Mouse (Mus musculus): ENCODE results near the gene Fndc8. TPM values are rescaled to one million over a fixed set of nuclear protein-coding genes. Genes with fewer than 3 reads are reported as not detected.

Gene Fndc8
- total RNA-seq, 1 experiment from 2014 or later, result 0.18 TPM

DNA sequence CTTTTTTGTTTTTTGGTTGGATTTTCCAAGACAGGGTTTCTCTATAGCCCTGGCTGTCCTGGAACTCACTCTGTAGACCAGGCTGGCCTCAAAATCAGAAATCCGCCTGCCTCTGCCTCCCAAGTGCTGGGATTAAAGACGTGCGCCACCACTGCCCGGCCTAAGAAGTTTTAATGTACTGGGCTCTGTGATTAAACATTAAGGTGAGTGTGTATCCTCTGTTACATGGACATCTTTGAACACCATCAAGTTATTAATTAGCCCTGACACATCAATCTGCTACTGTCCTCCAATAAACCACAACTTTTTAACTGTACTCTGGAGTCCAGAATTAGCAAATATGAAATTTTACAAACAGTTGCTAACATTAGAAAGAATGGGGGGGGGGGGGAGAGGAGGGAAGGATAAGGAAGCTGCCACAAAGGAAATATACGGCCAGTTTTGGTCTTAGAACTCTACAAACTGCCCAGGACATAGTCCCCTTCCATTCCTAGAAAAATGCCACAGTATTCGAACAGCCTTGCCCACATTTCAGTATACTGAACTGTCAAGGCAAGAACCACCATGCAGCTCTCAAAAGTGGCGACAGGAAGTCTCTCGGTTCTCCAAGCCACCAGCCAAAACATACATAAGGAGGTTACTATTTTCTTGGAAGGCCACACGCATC lies 22.3 kb upstream of the Fndc8 start:
- no peak for DNase-seq

DNA sequence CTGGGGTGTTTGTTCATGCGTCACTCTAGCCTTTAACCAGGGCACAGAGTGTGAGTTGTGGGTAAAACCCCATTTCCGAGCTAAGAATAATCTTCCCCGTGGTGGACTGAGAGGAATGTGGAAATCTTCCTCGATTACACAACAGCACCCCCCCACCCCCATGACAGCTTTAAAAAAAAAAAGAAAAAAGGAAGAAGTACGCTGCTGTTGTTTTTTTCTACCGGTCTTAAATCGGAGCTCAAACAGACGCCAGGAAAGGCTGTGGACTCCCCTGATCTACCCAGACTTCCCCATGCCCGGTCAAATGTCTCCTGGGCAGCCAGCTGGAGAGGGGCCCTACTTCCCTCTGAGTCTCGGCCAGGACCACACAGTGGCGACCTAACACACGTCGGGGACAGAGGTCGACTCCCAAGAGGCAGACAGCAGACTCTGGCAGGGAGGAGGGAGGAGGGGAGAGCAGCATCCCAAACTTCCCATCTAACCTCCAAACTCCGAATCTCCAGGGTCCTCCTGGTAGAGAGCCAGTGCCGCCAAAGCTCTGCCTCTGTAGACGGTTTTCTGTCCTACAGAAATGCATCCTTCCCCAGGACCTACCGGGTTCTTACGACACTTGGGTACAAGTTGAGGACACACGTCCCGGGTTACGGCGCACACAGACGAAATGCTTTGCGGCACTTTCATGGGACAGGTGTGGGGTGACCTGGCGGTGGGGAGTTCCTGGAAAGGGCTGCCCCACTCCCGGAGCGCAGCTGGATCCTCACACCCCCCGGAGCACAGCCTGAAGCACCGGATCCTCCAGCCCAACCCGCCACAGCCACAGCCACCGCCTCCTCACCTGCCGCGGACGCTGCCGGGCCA lies 21.5 kb upstream of the Fndc8 start:
- peak; percentile 25 for DNase-seq

- DNase-seq, result peak; percentile 98
These were observed 20.9 kb upstream of the Fndc8 start, which contains the start of gene Rffl for GRCm38 (mm10) chr11:82871031-82871446. Gene Rffl (minus strand): TSS chr11:82871210.

- DNase-seq, result no peak
These were observed 17.0 kb upstream of the Fndc8 start for GRCm38 (mm10) chr11:82874924-82875323.

DNA sequence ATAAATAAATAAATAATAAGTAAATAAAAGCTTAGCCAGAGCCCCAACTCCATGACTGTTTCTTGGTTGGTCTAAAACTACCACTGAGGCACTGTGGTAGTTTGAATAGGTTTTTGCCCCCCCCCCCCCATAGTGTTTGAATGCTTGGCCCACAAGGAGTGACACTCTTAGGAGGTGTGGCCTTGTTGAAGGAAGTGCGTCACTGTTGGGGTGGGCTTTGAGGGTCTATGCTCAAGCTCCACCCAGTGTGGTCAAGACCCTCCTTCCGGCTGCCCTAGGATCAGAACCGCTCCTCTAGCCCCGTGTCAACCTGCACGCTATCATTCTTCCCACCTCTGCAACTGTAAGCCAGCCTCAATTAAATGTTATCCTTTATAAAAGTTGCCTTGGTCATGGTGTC lies 16.3 kb upstream of the Fndc8 start:
- no peak for DNase-seq

DNA sequence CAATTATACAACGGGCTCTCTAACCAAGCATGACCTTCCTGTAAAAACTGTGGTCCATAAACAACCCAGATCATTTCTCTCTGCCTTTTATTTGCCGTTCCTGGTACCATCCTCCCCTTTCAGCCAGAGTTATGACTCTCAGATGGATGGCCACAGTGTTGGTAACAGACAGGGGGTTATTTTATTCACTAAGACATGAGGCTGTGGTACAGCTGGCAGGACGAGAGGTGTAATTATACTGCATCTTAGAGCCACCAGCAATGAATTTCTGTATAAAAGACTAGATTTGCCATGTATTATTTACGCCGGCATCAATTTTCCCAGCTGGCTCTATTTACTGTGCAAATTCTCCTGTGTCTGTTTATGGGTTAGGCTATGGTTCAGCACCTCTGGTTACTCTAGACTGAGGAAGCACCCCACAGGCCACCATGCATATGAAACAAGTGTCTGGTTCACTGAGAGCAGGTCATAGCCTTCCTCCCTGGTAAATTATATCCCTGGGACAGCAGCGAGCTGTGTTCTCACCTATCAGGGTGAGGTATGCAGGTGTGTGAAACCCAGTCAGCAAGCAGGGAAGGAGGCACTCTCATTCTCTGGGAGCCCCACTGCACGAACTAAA lies 14.1 kb upstream of the Fndc8 start:
- no peak for DNase-seq

DNA sequence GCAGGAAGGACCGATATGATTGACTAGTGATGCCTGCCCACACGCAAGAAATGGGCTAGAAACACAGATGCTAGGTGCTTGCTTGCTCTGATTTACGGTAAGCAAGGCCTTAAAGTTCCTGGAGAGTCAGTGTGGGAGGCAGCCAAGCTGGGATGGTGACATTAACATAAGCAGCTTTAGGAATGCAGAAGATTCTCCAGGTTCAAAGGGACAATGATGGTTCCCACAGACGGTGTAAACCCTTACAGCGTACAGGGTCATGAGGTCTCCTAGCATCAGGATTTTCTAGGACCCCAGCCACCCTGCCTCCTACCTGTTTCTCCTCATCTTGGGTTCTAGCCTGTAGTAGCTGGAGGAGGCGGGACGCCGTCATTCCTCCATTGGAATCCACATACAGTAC lies 8.7 kb upstream of the Fndc8 start:
- DNase-seq, result no peak

- DNase-seq, result no peak
These were observed 5.4 kb upstream of the Fndc8 start for GRCm38 (mm10) chr11:82886559-82886958.

- DNase-seq, result no peak
These were observed 3.4 kb upstream of the Fndc8 start for GRCm38 (mm10) chr11:82888491-82888946.

- peak; percentile 18 for DNase-seq
These were observed 2.2 kb upstream of the Fndc8 start for GRCm38 (mm10) chr11:82889524-82890341.

DNA sequence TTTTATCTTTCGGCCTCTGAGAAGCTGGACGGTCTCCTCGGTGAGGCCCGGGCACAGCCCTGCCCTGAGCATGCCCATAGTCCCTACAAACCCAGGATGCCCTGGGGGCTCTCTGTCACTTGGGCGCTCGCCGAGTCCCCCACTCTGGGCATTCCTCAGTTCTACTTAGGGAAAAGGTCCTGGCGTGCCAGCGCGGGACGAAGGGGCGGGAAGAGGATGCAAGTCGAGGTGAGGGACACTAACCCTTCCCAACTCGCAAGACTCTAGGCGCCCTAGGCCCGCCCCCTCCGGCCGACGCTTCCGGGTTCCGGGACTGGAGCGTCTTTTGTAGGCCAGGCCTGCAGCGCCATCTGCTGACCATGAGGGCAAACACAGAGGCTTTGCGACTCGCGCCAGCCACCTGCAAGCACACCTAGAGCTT lies 1.6 kb upstream of the Fndc8 start, which contains the start of gene Rad51d:
Gene Rad51d, minus strand, starts transcription at position 273 of the 421 bp plus-strand sequence.
- peak; percentile 95 for DNase-seq

DNA sequence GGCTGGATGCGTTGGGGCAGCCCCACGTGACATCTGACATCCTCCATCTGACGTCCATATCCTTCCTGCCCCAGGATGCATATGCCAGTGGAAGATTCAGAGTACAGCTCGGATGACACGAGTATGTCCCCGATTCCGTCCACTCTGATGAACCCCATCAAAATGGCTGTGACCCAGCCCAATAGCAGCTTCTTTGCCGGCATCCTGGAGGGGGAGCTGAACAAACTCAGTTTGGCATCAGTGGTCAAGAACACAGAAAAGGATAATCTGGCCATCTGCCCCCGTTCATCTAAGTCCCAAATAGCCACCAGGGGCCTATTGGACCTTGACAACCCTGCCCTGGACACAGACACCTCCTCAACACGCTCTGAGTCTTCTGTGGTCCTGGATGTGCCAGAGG lies 5.6 kb downstream of the Fndc8 start:
- DNase-seq, result no peak

DNA sequence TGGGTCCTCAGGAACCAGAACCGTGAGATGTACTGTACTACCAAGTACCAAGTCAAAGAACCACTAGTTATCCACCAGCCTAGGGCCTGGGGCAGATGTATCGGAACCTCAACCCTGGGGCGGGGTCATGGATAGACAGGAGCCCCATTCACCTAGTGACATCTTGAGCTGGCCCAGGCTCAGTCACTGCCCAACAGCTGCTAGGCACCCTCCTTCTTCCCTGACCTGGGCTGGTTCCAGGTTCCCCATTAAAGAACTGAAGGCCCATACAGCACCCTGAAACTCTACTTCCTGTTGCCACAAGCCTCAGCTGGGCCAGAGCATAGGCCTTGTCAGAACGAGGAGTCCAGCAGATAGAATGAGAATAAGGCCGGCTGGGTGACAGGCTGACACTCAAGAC lies 7.8 kb downstream of the Fndc8 start:
- no peak for DNase-seq

GRCm38 (mm10) chr11:82901606-82902310 lies 9.8 kb downstream of the Fndc8 start:
- DNase-seq, result no peak

- no peak for DNase-seq
These were observed 13.0 kb downstream of the Fndc8 start for GRCm38 (mm10) chr11:82904952-82905351.

- DNase-seq, result no peak
These were observed 13.9 kb downstream of the Fndc8 start for GRCm38 (mm10) chr11:82905816-82906215.

GRCm38 (mm10) chr11:82907651-82908607 lies 16.0 kb downstream of the Fndc8 start, which contains the start of gene Nle1:
Gene Nle1 (minus strand): TSS chr11:82908411.
- DNase-seq, result peak; percentile 94

- no peak for DNase-seq
These were observed 16.7 kb downstream of the Fndc8 start for GRCm38 (mm10) chr11:82908608-82908989.

DNA sequence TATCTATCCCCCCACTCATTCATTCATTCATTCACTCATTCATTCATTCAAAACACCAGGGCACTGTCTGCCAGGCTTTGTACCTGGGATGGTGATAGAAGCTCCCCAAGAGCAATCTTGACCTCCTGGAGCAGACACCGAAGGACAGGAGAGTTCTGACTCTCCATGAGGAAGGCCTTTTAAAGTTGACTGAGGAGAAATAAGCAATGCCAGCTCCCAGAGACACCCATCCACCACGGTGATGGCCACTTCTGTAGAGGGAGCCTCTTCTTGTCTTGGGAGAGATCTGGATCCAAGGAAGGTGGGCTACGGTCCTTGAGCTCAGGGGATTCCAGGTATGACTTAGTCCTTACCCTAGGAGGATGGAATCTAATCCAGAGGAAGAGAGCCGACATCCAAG lies 18.3 kb downstream of the Fndc8 start, which contains the start of gene Unc45b:
Gene Unc45b, plus strand, starts transcription at position 301 of the 400 bp plus-strand sequence.
- DNase-seq, result no peak

Measured in adrenal gland, postnatal 25 days (tissue).